Mouse (Mus musculus): Measurements from ENCODE around the gene Ankmy1. TPM values are rescaled to one million over a fixed set of nuclear protein-coding genes. Genes with fewer than 3 reads are reported as not detected.

Gene Ankmy1
- polyA plus RNA-seq, 1 experiment from 2014 or later = 0.20 TPM

GRCm38 (mm10) chr1:92831188-92832001 lies 71.3 kb downstream of the Ankmy1 start, which contains the start of gene Gpc1:
Gpc1 (plus strand) TSS chr1:92831645.
- Histone ChIP-seq H3K4me3 (ENCODE audit: low read depth, low read length) (peak within 1 kb of the TSS; percentile 69), H3K27ac (ENCODE audit: low read depth) (peak within 1 kb of the TSS; percentile 90), H3K27me3 (ENCODE audit: insufficient read depth, low read length) (peaks cover 6% of the 10 kb centered on the region; the same call in 1 of the 2 replicates), H3K36me3 (ENCODE audit: insufficient read depth) (0 out of 2 replicates have a peak, but pooled peaks cover 6% of the 10 kb centered on the region), H3K4me1 (ENCODE audit: insufficient read depth) (no peaks in the 10 kb centered on the region), H3K9ac (peak within 1 kb of the TSS; percentile 84), H3K4me2 (peak within 1 kb of the TSS; percentile 89), H3K9me3 (ENCODE audit: low read depth, low read length) (no peaks in the 10 kb centered on the region)
- DNase-seq (peak; percentile 89), ATAC-seq (ENCODE audit: insufficient read depth) (peak; percentile 81)
- WGBS = under 1% methylated on average over 50 of the region's 99 CpGs
- no peak for TF ChIP-seq CTCF (IDR thresholded peaks at IDR 0.05; ENCODE audit: low read depth)

GRCm38 (mm10) chr1:92830626-92831187 lies 72.0 kb downstream of the Ankmy1 start:
- Histone ChIP-seq H3K9me3 (ENCODE audit: low read depth, low read length) (no peaks in the 10 kb centered on the region), H3K9ac (no peak overlapping the region), H3K27me3 (ENCODE audit: insufficient read depth, low read length) (peaks cover 6% of the 10 kb centered on the region; the same call in 1 of the 2 replicates), H3K4me1 (ENCODE audit: insufficient read depth) (no peaks in the 10 kb centered on the region), H3K27ac (ENCODE audit: low read depth) (no peak overlapping the region), H3K4me3 (ENCODE audit: low read depth, low read length) (peak overlapping the region; percentile 69), H3K36me3 (ENCODE audit: insufficient read depth) (0 out of 2 replicates have a peak, but pooled peaks cover 6% of the 10 kb centered on the region), H3K4me2 (peak overlapping the region; percentile 89)
- DNase-seq (peak; percentile 8), ATAC-seq (ENCODE audit: insufficient read depth) (no peak)
- TF ChIP-seq CTCF (IDR thresholded peaks at IDR 0.05; ENCODE audit: low read depth) = no peak
- WGBS = 8% methylated on average over 13 of the region's 13 CpGs

- Histone ChIP-seq H3K4me1 (ENCODE audit: insufficient read depth) (no peaks in the 10 kb centered on the region), H3K9me3 (ENCODE audit: low read depth, low read length) (no peaks in the 10 kb centered on the region), H3K4me2 (no peak overlapping the region), H3K4me3 (ENCODE audit: low read depth, low read length) (no peak overlapping the region), H3K27me3 (ENCODE audit: insufficient read depth, low read length) (no peaks in the 10 kb centered on the region), H3K27ac (ENCODE audit: low read depth) (no peak overlapping the region), H3K36me3 (ENCODE audit: insufficient read depth) (no peaks in the 10 kb centered on the region), H3K9ac (no peak overlapping the region)
- no peak for DNase-seq
- 67% methylated on average over 5 of the region's 5 CpGs for WGBS
- TF ChIP-seq CTCF (IDR thresholded peaks at IDR 0.05; ENCODE audit: low read depth) = no peak
- no peak for ATAC-seq (ENCODE audit: insufficient read depth)
Observed at GRCm38 (mm10) chr1:92815756-92816294, 86.9 kb downstream of the Ankmy1 start.

GRCm38 (mm10) chr1:92815100-92815499 lies 87.6 kb downstream of the Ankmy1 start:
- no peak for TF ChIP-seq CTCF (IDR thresholded peaks at IDR 0.05; ENCODE audit: low read depth)
- Histone ChIP-seq H3K27ac (ENCODE audit: low read depth) (no peak overlapping the region), H3K4me3 (ENCODE audit: low read depth, low read length) (no peak overlapping the region), H3K9ac (no peak overlapping the region), H3K9me3 (ENCODE audit: low read depth, low read length) (no peaks in the 10 kb centered on the region), H3K4me1 (ENCODE audit: insufficient read depth) (no peaks in the 10 kb centered on the region), H3K36me3 (ENCODE audit: insufficient read depth) (no peaks in the 10 kb centered on the region), H3K27me3 (ENCODE audit: insufficient read depth, low read length) (no peaks in the 10 kb centered on the region), H3K4me2 (no peak overlapping the region)
- 72% methylated on average over 9 of the region's 9 CpGs for WGBS
- DNase-seq (no peak), ATAC-seq (ENCODE audit: insufficient read depth) (no peak)

GRCm38 (mm10) chr1:92814319-92814718 lies 88.4 kb downstream of the Ankmy1 start:
- H3K9ac ChIP-seq = no peak overlapping the region
- ATAC-seq (ENCODE audit: insufficient read depth) (no peak), DNase-seq (no peak)
- 54% methylated on average over 5 of the region's 5 CpGs for WGBS
- H3K9me3 ChIP-seq (ENCODE audit: low read depth, low read length) = no peaks in the 10 kb centered on the region; the same call in 1 of the 2 replicates
- H3K36me3 ChIP-seq (ENCODE audit: insufficient read depth) = no peaks in the 10 kb centered on the region
- no peak overlapping the region for H3K4me3 ChIP-seq (ENCODE audit: low read depth, low read length)
- no peaks in the 10 kb centered on the region for H3K27me3 ChIP-seq (ENCODE audit: insufficient read depth, low read length)
- no peak overlapping the region for H3K27ac ChIP-seq (ENCODE audit: low read depth)
- H3K4me2 ChIP-seq = no peak overlapping the region
- no peak for TF ChIP-seq CTCF (IDR thresholded peaks at IDR 0.05; ENCODE audit: low read depth)
- H3K4me1 ChIP-seq (ENCODE audit: insufficient read depth) = no peaks in the 10 kb centered on the region

MicroRNAs encoded within 50 kb of the gene (microRNA counts, 519-probe panel; counts per million panel counts)
- 3,047 counts per million, percentile 58 among the panel's probes with 10 or more counts for microRNA mmu-miR-149

Small RNA genes within 50 kb of the gene (microRNA-seq; reads per million reads assigned to microRNA genes)
- 2,096 reads per million, percentile 80 among the genes with 10 or more reads in this experiment for gene Mir149 (ENCODE audit: borderline number of aligned reads)

Other genes with a start within 250 kb of the Ankmy1 start
- gene Gpc1, start 71.3 kb downstream of the Ankmy1 start, polyA plus RNA-seq (2014; fragmentation: Nextera tagmentation; extraction: Ambion mirVana) = 36.3 and 42.4 TPM in 2 replicates
- gene Dusp28, start 4.1 kb upstream of the Ankmy1 start, polyA plus RNA-seq (2014; fragmentation: Nextera tagmentation; extraction: Ambion mirVana) = 6.9 and 8.9 TPM in 2 replicates
- gene Rnpepl1, start 7.9 kb upstream of the Ankmy1 start, polyA plus RNA-seq (2014; fragmentation: Nextera tagmentation; extraction: Ambion mirVana) = 34.8 and 43.3 TPM in 2 replicates
- gene Capn10, start 31.5 kb upstream of the Ankmy1 start, polyA plus RNA-seq (2014; fragmentation: Nextera tagmentation; extraction: Ambion mirVana) = 22.2 and 26.8 TPM in 2 replicates
- 0.19 and 0.50 TPM in 2 replicates for gene Gpr35, start 48.0 kb upstream of the Ankmy1 start, polyA plus RNA-seq (2014; fragmentation: Nextera tagmentation; extraction: Ambion mirVana)
- gene Aqp12, start 103.4 kb upstream of the Ankmy1 start, polyA plus RNA-seq (2014; fragmentation: Nextera tagmentation; extraction: Ambion mirVana) = not detected in 2 replicates
- 8.6 and 11.2 TPM in 2 replicates for gene Kif1a, start 199.0 kb upstream of the Ankmy1 start, polyA plus RNA-seq (2014; fragmentation: Nextera tagmentation; extraction: Ambion mirVana)
- gene Agxt, start 232.3 kb upstream of the Ankmy1 start, polyA plus RNA-seq (2014; fragmentation: Nextera tagmentation; extraction: Ambion mirVana) = 0.27 TPM in 1 of 2 replicates, not detected in the other

All from lung, embryonic 14.5 days (tissue).